Mouse (Mus musculus) lung, postnatal 0 days (tissue): ENCODE measurements around the gene Tmem52b.

Experiments
- CTCF ChIP-seq: IDR thresholded peaks from 2 replicates; pipeline ENCODE4 v1.5.1; 2016; ENCODE audit warnings: antibody characterized with exemption, mild to moderate bottlenecking
- EP300 ChIP-seq: IDR thresholded peaks from 2 replicates; pipeline ENCODE4 v1.6.1; 2016; ENCODE audit warnings: antibody characterized with exemption, mild to moderate bottlenecking, control low read depth

DNA sequence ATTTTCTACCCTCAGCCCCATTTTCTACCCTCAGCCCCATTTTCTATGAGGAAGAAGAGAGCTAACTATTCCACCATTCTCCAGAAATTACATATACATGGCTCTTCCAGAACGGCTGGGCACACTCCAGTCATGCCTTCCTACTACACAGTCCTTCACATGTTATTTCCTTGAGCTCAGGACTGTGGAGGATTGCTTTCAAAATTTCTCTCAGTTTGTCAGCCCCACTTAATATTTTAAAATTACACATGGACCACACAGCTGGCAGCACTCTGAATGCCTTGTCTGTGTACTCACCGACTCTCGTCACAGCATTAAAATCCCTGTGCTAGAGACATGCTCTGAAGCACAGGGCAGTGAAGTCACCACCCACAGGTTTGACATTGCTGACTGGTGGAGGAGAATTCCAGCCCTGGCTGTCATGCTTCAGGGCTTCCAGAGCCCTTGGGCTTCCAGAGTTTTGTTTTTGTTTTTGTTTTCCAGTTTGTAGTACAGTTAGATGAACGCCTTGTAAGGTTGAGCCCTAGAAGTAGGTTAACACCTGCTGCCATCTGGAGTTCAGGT, 22.4 kb downstream of the Tmem52b start:
- TF ChIP-seq CTCF (no peak), EP300 (no peak)
